Mouse (Mus musculus) forebrain, embryonic 11.5 days (tissue): ENCODE measurements around the gene Shank1. TPM values are rescaled to one million over a fixed set of nuclear protein-coding genes. Genes with fewer than 3 reads are reported as not detected.

Experiments used
- ATAC-seq: fragments of 200-750 bp; cut with Nextera tagmentation; replicated peaks from 2 replicates; pipeline ENCODE4 v1.8.0; 2017; ENCODE audit warnings: moderate TSS enrichment; ENCODE audit not compliant: low FRiP score
- DNase-seq: peaks from one replicate; pipeline ENCODE4 v3.0.0-alpha.2; 2017; ENCODE audit warnings: low spot score
- H3K27ac ChIP-seq: fragments of 300-500 bp; sonication (generic); 2 replicates; pipeline ENCODE4 v1.5.1; 2014; ENCODE audit warnings: low read depth, low read length
- H3K27me3 ChIP-seq: fragments of 300-500 bp; sonication (generic); 2 replicates; pipeline ENCODE4 v1.6.1; 2014; ENCODE audit warnings: mild to moderate bottlenecking, low read length, mixed read lengths; ENCODE audit not compliant: control insufficient read depth, insufficient read depth
- H3K36me3 ChIP-seq: fragments of 300-500 bp; sonication (generic); 2 replicates; pipeline ENCODE4 v1.6.1; 2014; ENCODE audit warnings: mild to moderate bottlenecking, low read length, moderate library complexity, mixed read lengths; ENCODE audit not compliant: control insufficient read depth, insufficient read depth
- H3K4me1 ChIP-seq: fragments of 300-500 bp; sonication (generic); replicated peaks from 2 replicates; pipeline ENCODE4 v1.6.1; 2014; ENCODE audit warnings: low read length, mixed read lengths; ENCODE audit not compliant: control insufficient read depth, insufficient read depth
- H3K4me2 ChIP-seq: fragments of 300-500 bp; sonication (generic); 2 replicates; pipeline ENCODE4 v1.6.1; 2014; ENCODE audit warnings: low read depth, mild to moderate bottlenecking, low read length, moderate library complexity, mixed read lengths; ENCODE audit not compliant: severe bottlenecking
- H3K4me3 ChIP-seq: fragments of 300-500 bp; sonication (generic); 2 replicates; pipeline ENCODE4 v1.5.1; 2014; ENCODE audit warnings: low read depth, low read length
- H3K9ac ChIP-seq: fragments of 300-500 bp; sonication (generic); 2 replicates; pipeline ENCODE4 v1.6.1; 2014; ENCODE audit warnings: low read length
- H3K9me3 ChIP-seq: fragments of 300-500 bp; sonication (generic); 2 replicates; pipeline ENCODE4 v1.6.1; 2016; ENCODE audit warnings: low read length, mixed read lengths; ENCODE audit not compliant: control insufficient read depth
- WGBS: fragments of 180-500 bp; shearing (Covaris S2); extraction: QIAGEN DNeasy Blood & Tissue Kit; methylation state at CpG from one replicate; pipeline ENCODE4 v1.1.7; 2014; 5-methylcytosine and 5-hydroxymethylcytosine counted together
- polyA plus RNA-seq: library from polyadenylated mRNA; unstranded; fragments of >200 nt; fragmentation: Nextera tagmentation; extraction: Ambion mirVana; gene quantifications from 2 replicates; pipeline ENCODE4 v1.2.1, GENCODE M21; 2014

Shank1 gene
- polyA plus RNA-seq, 1 experiment from 2014 or later: 4.2 TPM

DNA sequence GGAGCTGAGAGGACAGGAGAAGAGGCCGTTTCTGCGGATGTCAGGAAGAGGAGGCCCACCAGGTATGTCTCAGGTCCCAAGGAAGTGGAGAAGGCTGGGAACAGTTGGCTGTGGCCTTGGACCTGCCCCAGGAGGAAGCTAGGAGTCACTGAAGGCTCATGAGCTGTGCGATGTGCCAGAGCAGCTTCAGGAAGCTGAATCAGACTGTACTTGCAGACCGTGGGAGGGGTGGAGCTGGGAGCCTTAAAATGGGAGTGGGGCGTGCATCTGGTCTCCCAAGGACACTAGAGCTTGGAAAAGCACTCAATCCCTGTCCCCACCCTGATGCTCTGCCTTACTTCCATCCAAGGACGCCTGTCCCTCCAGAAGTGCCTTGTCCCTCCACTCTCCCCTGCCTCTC lies 16.6 kb downstream of the Shank1 start:
- H3K4me2 ChIP-seq: no peak overlapping the region
- no peak for ATAC-seq
- no peak overlapping the region for H3K9ac ChIP-seq
- H3K9me3 ChIP-seq: no peaks in the 10 kb centered on the region
- WGBS: 73% methylated on average over 6 of the region's 6 CpGs
- no peaks in the 10 kb centered on the region for H3K36me3 ChIP-seq
- no peak for DNase-seq
- H3K4me3 ChIP-seq: no peak overlapping the region
- H3K27me3 ChIP-seq: no peaks in the 10 kb centered on the region
- no peak overlapping the region for H3K27ac ChIP-seq
- no peaks in the 10 kb centered on the region for H3K4me1 ChIP-seq

DNA sequence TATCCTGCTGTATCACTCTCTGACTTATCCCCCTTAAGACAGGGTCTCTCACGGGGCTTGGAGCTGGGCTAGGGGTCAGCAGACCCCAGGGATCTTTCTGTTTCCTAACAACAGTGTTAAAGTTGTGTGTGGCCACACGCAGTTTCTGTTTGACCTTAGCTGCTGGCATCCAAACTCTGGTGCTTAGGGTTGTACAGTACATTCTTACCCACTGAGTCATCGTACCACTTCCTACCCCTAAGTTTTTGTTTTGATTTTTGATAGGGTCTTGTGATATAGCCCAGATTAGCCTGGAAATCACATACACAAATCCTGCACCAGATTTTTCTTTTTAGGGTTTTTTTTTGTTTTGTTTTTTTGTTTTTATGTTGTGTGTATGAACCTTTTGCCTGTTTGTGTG lies 22.3 kb downstream of the Shank1 start:
- Histone ChIP-seq H3K9ac (no peak overlapping the region), H3K4me2 (no peak overlapping the region), H3K27me3 (peaks cover 29% of the 10 kb centered on the region), H3K4me3 (no peak overlapping the region), H3K36me3 (no peaks in the 10 kb centered on the region), H3K4me1 (peaks cover 6% of the 10 kb centered on the region), H3K27ac (no peak overlapping the region), H3K9me3 (no peaks in the 10 kb centered on the region)
- no peak for ATAC-seq
- no peak for DNase-seq
- 74% methylated on average over 3 of the region's 3 CpGs for WGBS

DNA sequence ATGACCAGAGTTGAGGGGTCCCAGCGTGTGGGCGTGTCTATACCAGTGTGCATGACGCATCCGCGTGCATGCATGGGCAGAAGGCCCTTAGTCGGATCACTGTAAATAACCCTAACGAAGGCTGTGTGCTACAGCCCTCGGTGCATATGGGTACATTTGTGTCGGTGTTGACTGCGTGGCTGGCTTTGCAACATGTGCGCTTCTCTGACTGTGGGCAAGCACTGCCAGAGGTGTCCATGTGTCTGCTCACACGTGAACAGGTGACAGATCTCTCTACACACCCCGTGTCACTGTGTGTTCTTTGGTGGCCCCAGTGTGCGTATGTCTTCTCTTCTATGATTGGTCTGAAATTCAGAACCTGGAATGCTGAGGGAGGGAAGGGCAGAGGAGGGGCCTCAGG lies 24.1 kb downstream of the Shank1 start:
- DNase-seq (no peak), ATAC-seq (no peak)
- H3K9me3 ChIP-seq: no peaks in the 10 kb centered on the region
- H3K27ac ChIP-seq: no peak overlapping the region
- peaks cover 40% of the 10 kb centered on the region for H3K27me3 ChIP-seq
- H3K4me1 ChIP-seq: peaks cover 6% of the 10 kb centered on the region
- 77% methylated on average over 14 of the region's 14 CpGs for WGBS
- H3K9ac ChIP-seq: no peak overlapping the region
- no peak overlapping the region for H3K4me3 ChIP-seq
- H3K4me2 ChIP-seq: no peak overlapping the region
- H3K36me3 ChIP-seq: no peaks in the 10 kb centered on the region

DNA sequence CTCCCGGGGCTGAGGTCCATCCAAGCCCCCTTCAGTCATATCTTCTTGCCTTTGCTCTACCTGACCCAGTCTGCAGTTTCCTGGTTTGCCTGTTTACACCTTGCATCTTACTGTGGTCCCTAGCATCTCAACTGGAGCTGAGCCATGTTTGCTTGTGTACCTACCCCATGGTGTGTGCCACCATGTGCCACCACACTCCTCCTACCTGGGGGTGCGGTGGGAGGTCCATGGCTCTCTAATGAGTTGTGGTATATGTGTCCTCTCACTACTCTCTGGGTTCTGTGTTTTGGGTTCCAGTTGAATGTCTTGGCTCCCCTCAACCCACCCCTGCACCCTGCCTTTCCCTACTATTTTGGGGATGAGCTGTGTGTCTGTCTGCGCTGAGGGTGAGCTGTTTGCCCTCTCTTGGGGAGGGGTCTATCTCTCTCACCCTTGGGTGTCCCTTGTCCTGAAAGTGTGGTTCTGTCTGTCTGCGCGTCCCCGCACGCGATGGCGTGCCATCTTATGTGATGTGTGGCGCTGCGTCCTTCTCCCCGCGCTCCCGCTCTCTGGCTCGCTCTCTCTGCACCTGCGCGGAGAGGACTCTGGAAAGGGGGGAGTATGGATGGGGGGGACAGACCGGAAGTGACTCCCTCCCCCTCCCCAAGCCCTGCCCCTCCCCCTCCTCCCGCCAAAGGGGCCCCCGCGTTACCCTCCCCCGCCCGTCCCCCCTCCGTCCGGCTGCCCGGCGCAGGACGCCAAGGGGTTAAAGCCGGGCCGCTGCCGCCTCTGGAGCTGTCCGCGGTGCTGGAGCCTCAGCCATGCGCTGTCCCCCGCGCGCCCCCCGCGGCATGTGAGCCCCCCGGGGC lies 25.2 kb downstream of the Shank1 start:
- no peaks in the 10 kb centered on the region for H3K36me3 ChIP-seq
- peak overlapping the region; percentile 80 for H3K4me2 ChIP-seq
- whole genome bisulfite sequencing: 4% methylated on average over 21 of the region's 40 CpGs
- peak; percentile 56; the same call in 1 of the 2 replicates for ATAC-seq
- H3K27me3 ChIP-seq: peaks cover 43% of the 10 kb centered on the region
- no peaks in the 10 kb centered on the region for H3K9me3 ChIP-seq
- peak overlapping the region; percentile 39 for H3K9ac ChIP-seq
- peaks cover 6% of the 10 kb centered on the region for H3K4me1 ChIP-seq
- H3K4me3 ChIP-seq: peak overlapping the region; percentile 46
- DNase-seq: peak; percentile 84
- H3K27ac ChIP-seq: no peak overlapping the region

DNA sequence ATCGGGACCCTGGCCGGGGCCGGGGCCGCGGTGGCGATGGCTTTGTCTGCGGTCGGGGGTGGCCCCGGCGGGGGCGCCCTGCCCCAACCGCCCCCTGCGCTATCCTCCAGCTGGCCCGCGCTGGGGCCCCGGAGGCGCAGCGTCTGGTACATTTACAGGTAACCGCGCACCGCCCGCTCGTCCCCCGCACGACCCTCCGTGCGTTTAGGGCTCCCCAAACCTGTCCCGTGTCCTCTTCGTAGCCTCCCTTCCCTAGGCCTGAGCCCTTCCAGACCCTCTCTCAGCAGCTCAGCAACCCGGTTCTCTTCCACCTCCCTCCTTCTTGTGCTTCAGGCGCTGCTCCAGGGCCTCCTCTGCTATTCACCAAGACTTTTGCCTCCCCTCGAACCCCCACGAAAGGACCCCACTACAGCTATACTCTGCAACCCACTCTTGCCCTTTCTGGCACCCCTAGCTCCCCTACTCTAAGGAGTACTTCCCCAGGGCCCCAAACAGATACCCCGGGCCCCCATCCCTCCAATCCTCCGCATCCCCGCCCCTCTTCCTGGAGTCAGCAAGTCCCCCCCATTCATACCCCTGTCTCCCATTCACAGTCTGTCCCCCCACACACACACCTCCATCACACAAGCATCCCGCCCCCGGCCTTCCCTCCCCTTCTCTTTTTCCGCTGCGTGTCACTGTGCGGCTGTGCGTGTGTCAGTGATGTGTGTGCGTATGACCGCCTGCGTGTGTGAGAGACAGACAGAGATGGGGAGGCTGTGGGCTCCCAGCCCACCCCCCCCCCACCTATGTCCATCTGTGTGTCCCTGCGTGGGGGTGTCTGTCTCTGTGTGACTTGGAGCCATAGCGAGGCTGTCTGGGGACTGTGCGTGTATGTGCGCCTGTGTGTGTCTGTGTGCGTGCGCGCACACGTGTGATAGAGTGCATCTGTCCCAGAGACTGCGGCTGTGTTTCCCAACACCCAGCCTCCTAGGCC lies 26.3 kb downstream of the Shank1 start:
- H3K9ac ChIP-seq: peak overlapping the region; percentile 39
- H3K4me1 ChIP-seq: peaks cover 6% of the 10 kb centered on the region
- H3K4me3 ChIP-seq: peak overlapping the region; percentile 46
- peak overlapping the region; percentile 80 for H3K4me2 ChIP-seq
- no peaks in the 10 kb centered on the region for H3K36me3 ChIP-seq
- no peaks in the 10 kb centered on the region for H3K9me3 ChIP-seq
- 1% methylated on average over 39 of the region's 54 CpGs for WGBS
- no peak; the same call in 1 of the 2 replicates for ATAC-seq
- DNase-seq: no peak
- H3K27ac ChIP-seq: no peak overlapping the region
- H3K27me3 ChIP-seq: peaks cover 43% of the 10 kb centered on the region

DNA sequence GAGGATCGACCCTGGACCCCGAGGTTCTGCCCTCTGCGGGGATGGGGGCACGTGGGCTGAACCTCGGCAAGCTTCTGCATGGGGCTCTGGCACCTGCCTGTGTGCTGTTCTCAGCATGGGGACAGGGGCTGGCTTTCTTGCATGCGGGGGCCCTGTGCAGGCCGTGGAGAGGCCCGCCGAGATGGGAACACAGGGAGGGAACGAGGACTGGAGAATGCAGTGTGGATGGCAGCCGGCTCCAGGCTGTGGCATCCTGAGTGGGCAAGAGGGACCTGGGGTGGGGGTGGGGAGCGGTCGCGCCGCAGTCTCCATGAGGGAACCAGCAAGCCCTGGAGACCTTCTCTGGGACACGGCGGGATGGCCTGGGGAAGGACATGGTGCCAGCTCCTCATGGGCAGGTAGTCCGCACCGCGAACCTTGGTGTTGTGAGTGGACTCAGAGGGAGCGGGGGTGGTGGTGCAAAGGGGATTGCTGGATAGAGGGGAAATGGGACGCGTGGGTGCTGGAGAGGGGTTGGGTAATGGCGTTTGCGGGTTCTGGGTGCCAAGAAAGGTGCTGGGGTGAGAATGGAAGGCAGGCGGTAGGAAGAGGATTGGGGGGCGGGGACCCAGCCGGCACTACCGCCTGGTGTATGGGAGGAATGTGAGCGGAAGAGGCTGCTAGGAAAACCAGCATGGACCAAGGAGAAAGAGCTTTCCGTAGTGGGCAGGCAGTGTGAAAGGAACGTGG lies 27.2 kb downstream of the Shank1 start:
- H3K27me3 ChIP-seq: peaks cover 43% of the 10 kb centered on the region
- no peak overlapping the region for H3K27ac ChIP-seq
- H3K4me3 ChIP-seq: peak overlapping the region; percentile 46
- H3K4me2 ChIP-seq: peak overlapping the region; percentile 80; the same call in 1 of the 2 replicates
- no peaks in the 10 kb centered on the region for H3K36me3 ChIP-seq
- H3K9me3 ChIP-seq: no peaks in the 10 kb centered on the region
- DNase-seq (no peak), ATAC-seq (no peak)
- H3K9ac ChIP-seq: no peak overlapping the region
- peaks cover 6% of the 10 kb centered on the region for H3K4me1 ChIP-seq
- WGBS: 2% methylated on average over 32 of the region's 32 CpGs

DNA sequence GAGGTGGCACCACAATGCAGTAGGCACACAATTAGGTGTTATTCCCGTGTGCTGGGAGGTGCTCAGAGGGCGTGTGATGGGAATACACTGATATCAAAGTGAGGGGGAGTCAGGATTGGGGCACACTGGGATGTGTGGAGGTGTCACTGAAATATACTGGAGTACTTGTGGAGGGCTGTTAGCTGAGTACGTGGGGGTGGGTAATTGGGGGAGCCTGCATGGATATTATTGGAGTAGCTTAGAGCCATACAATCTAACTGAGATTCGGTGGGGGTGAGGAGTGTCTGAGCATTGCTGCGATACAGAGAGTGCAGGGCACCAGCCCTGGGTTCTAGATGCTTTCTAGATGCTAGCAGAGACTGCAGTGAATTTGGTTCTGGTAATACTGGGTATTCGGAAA lies 30.2 kb downstream of the Shank1 start:
- peaks cover 6% of the 10 kb centered on the region for H3K4me1 ChIP-seq
- H3K9ac ChIP-seq: no peak overlapping the region
- no peak overlapping the region for H3K4me2 ChIP-seq
- peaks cover 35% of the 10 kb centered on the region for H3K27me3 ChIP-seq
- H3K27ac ChIP-seq: no peak overlapping the region
- DNase-seq (no peak), ATAC-seq (no peak)
- H3K9me3 ChIP-seq: no peaks in the 10 kb centered on the region
- H3K36me3 ChIP-seq: no peaks in the 10 kb centered on the region
- H3K4me3 ChIP-seq: no peak overlapping the region
- 79% methylated on average over 6 of the region's 6 CpGs for WGBS

DNA sequence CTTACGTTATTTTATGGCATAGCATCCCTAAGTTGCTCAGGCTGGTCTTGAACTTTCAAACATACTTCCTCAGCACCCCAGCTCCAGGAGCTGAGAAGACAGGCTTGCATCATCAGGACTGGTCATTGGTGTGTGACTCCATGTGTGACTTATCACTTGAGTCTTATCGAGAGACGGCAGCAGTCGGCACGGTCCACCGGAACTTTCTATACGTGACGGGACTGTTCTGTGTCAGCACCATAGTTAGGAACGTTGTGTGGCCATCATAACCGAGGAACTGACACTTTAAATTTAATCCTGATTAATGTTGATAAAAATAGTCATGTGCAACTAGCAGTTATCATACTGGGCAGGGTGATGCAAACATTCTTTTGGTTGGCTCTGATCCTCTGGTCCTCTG lies 31.1 kb downstream of the Shank1 start:
- Histone ChIP-seq H3K36me3 (no peaks in the 10 kb centered on the region), H3K4me1 (peaks cover 1% of the 10 kb centered on the region; the same call in 1 of the 2 replicates), H3K9me3 (no peaks in the 10 kb centered on the region), H3K27me3 (peaks cover 26% of the 10 kb centered on the region), H3K27ac (no peak overlapping the region), H3K4me3 (no peak overlapping the region), H3K4me2 (no peak overlapping the region), H3K9ac (no peak overlapping the region)
- ATAC-seq (no peak), DNase-seq (no peak)
- 92% methylated on average over 10 of the region's 10 CpGs for WGBS
